Mouse (Mus musculus) yolk sac, embryonic 10.5 days (tissue): ENCODE measurements around the gene Tldc2.

Experiments
- DNase-seq: peaks from one replicate; pipeline ENCODE4 v3.0.0-alpha.2; 2017; ENCODE audit warnings: low spot score

Gene Tldc2

GRCm38 (mm10) chr2:157060557-157061305 is 26.1 kb upstream of the Tldc2 start:
- no peak for DNase-seq

- no peak for DNase-seq
Observed at GRCm38 (mm10) chr2:157063241-157063700, 23.6 kb upstream of the Tldc2 start.

GRCm38 (mm10) chr2:157064136-157064535 is 22.7 kb upstream of the Tldc2 start:
- DNase-seq, result no peak

GRCm38 (mm10) chr2:157064978-157065878 is 21.6 kb upstream of the Tldc2 start:
- no peak for DNase-seq

GRCm38 (mm10) chr2:157065879-157066226 is 21.0 kb upstream of the Tldc2 start:
- DNase-seq, result no peak

GRCm38 (mm10) chr2:157066731-157067430 is 20.0 kb upstream of the Tldc2 start:
- DNase-seq, result no peak

- DNase-seq, result no peak
Observed at GRCm38 (mm10) chr2:157068701-157069354, 18.0 kb upstream of the Tldc2 start.

- no peak for DNase-seq
Observed at GRCm38 (mm10) chr2:157069355-157069735, 17.5 kb upstream of the Tldc2 start.

GRCm38 (mm10) chr2:157069755-157070315 is 17.0 kb upstream of the Tldc2 start:
- no peak for DNase-seq

GRCm38 (mm10) chr2:157070365-157070764 is 16.5 kb upstream of the Tldc2 start:
- no peak for DNase-seq

GRCm38 (mm10) chr2:157071556-157071955 is 15.3 kb upstream of the Tldc2 start:
- no peak for DNase-seq

- DNase-seq, result no peak
Observed at GRCm38 (mm10) chr2:157072316-157072990, 14.4 kb upstream of the Tldc2 start.

- DNase-seq, result no peak
Observed at GRCm38 (mm10) chr2:157073378-157074052, 13.3 kb upstream of the Tldc2 start.

GRCm38 (mm10) chr2:157074186-157074724 is 12.6 kb upstream of the Tldc2 start:
- no peak for DNase-seq

GRCm38 (mm10) chr2:157074772-157075171 is 12.1 kb upstream of the Tldc2 start:
- DNase-seq, result no peak

GRCm38 (mm10) chr2:157075226-157075625 is 11.6 kb upstream of the Tldc2 start:
- DNase-seq, result no peak

GRCm38 (mm10) chr2:157075685-157076084 is 11.2 kb upstream of the Tldc2 start:
- DNase-seq, result no peak

GRCm38 (mm10) chr2:157076585-157076984 is 10.3 kb upstream of the Tldc2 start:
- no peak for DNase-seq

GRCm38 (mm10) chr2:157077160-157077559 is 9.7 kb upstream of the Tldc2 start:
- no peak for DNase-seq

GRCm38 (mm10) chr2:157077641-157078058 is 9.2 kb upstream of the Tldc2 start:
- DNase-seq, result peak; percentile 27
